Mouse (Mus musculus) forebrain, embryonic 16.5 days (tissue): ENCODE data around the gene Deaf1. TPM values are rescaled to one million over a fixed set of nuclear protein-coding genes. Genes with fewer than 3 reads are reported as not detected.

Experiments used
- ATAC-seq: fragments of 200-750 bp; cut with Nextera tagmentation; 2 replicates; pipeline ENCODE4 v1.8.0; 2017; ENCODE audit warnings: mild to moderate bottlenecking, moderate library complexity
- H3K27ac ChIP-seq: fragments of 300-500 bp; sonication (generic); 2 replicates; pipeline ENCODE4 v1.5.1; 2014; ENCODE audit warnings: low read length, control low read depth
- H3K27me3 ChIP-seq: fragments of 300-500 bp; sonication (generic); replicated peaks from 2 replicates; pipeline ENCODE4 v1.6.1; 2014; ENCODE audit warnings: low read length; ENCODE audit not compliant: control insufficient read depth, insufficient read depth
- H3K36me3 ChIP-seq: fragments of 300-500 bp; sonication (generic); 2 replicates; pipeline ENCODE4 v1.6.1; 2014; ENCODE audit not compliant: control insufficient read depth, insufficient read depth
- H3K4me1 ChIP-seq: fragments of 300-500 bp; sonication (generic); replicated peaks from 2 replicates; pipeline ENCODE4 v1.6.1; 2014; ENCODE audit warnings: low read length; ENCODE audit not compliant: control insufficient read depth, insufficient read depth
- H3K4me2 ChIP-seq: fragments of 300-500 bp; sonication (generic); 2 replicates; pipeline ENCODE4 v1.6.1; 2014; ENCODE audit warnings: mild to moderate bottlenecking, low read length, control low read depth
- H3K4me3 ChIP-seq: fragments of 300-500 bp; sonication (generic); replicated peaks from 2 replicates; pipeline ENCODE4 v1.5.1; 2014; ENCODE audit warnings: mild to moderate bottlenecking, low read length, control low read depth
- H3K9ac ChIP-seq: fragments of 300-500 bp; sonication (generic); replicated peaks from 2 replicates; pipeline ENCODE4 v1.6.1; 2014; ENCODE audit warnings: low read depth, low read length, control low read depth
- H3K9me3 ChIP-seq: fragments of 300-500 bp; sonication (generic); 2 replicates; pipeline ENCODE4 v1.6.1; 2016; ENCODE audit warnings: low read length; ENCODE audit not compliant: control insufficient read depth
- WGBS: fragments of 180-500 bp; shearing (Covaris S2); extraction: QIAGEN DNeasy Blood & Tissue Kit; methylation state at CpG from one replicate; pipeline ENCODE4 v1.1.7; 2014; 5-methylcytosine and 5-hydroxymethylcytosine counted together
- polyA plus RNA-seq: library from polyadenylated mRNA; unstranded; fragments of >200 nt; fragmentation: Nextera tagmentation; extraction: Ambion mirVana; gene quantifications from 2 replicates; pipeline ENCODE4 v1.2.1, GENCODE M21; 2015

Gene Deaf1
- polyA plus RNA-seq, 1 experiment from 2014 or later: 164 TPM

DNA sequence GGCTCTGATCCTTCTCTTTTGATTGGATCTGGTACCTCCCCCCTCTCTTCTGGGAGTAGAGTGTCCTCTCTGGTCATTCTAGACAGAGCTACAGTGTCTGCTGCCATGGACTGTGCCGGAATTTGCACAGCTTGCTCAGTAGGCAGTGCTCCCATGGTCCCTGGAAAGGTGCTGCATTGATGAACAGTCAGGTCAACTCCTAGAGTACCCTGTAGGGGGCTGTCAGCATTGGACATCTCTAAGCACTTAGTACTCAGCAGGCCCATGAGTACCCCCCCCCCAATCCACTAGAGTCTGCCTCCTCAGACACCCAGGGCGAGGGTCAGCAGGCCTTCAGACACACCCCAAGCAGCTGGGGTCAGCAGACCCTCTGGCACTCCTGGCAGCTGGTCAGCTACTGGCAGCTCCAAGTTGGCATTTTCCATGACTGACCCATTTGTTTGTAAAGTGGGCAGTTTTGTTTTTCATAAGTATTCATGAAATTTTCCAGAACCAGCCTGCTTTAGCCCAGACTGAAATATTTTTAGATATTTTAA lies 7.6 kb upstream of the Deaf1 start:
- Histone ChIP-seq H3K4me2 (no peak overlapping the region), H3K27me3 (0 out of 2 replicates have a peak, but pooled peaks cover 3% of the 10 kb centered on the region), H3K36me3 (peaks cover 9% of the 10 kb centered on the region), H3K4me3 (no peak overlapping the region), H3K9ac (no peak overlapping the region), H3K27ac (no peak overlapping the region), H3K9me3 (no peaks in the 10 kb centered on the region), H3K4me1 (peaks cover 5% of the 10 kb centered on the region; the same call in 1 of the 2 replicates)
- ATAC-seq: no peak
- 87% methylated on average over 2 of the region's 2 CpGs for WGBS

- H3K36me3 ChIP-seq: peaks cover 9% of the 10 kb centered on the region
- WGBS: 78% methylated on average over 6 of the region's 6 CpGs
- no peak for ATAC-seq
Observed at GRCm38 (mm10) chr7:141331990-141332389, 4.5 kb upstream of the Deaf1 start.

DNA sequence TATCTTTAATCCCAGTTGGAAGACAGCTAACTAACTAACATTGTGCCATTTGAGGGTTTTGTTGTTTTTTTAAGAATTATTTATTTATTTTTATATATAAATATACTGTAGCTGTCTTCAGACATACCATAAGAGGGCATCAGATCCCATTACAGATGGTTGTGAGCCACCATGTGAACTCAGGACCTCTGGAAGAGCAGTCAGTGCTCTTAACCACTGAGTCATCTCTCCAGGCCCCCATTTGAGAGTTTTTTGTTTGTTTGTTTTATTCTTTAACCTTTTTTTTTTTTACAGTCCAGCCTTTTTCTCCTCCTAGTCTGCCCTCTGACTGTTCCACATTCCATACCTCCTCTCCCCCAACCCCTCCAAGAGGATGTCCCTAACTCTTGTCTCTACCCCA lies 3.2 kb upstream of the Deaf1 start:
- no peak overlapping the region for H3K4me3 ChIP-seq
- no peak overlapping the region for H3K27ac ChIP-seq
- H3K27me3 ChIP-seq: no peaks in the 10 kb centered on the region
- peaks cover 22% of the 10 kb centered on the region for H3K4me1 ChIP-seq
- H3K4me2 ChIP-seq: no peak overlapping the region
- H3K36me3 ChIP-seq: peaks cover 9% of the 10 kb centered on the region
- no peak for ATAC-seq
- H3K9ac ChIP-seq: no peak overlapping the region
- H3K9me3 ChIP-seq: no peaks in the 10 kb centered on the region

More at GRCm38 (mm10) chr7:141331990-141332389, 4.5 kb upstream of the Deaf1 start:
- no peak overlapping the region for H3K9ac ChIP-seq
- no peak overlapping the region for H3K27ac ChIP-seq
- H3K4me1 ChIP-seq: peaks cover 9% of the 10 kb centered on the region
- H3K4me2 ChIP-seq: no peak overlapping the region
- H3K27me3 ChIP-seq: no peaks in the 10 kb centered on the region
- no peak overlapping the region for H3K4me3 ChIP-seq
- H3K9me3 ChIP-seq: no peaks in the 10 kb centered on the region

GRCm38 (mm10) chr7:141328373-141328990 lies 992 bp upstream of the Deaf1 start:
- peaks cover 11% of the 10 kb centered on the region for H3K36me3 ChIP-seq
- 15% methylated on average over 24 of the region's 24 CpGs for WGBS
- peak overlapping the region; percentile 81 for H3K4me3 ChIP-seq
- peaks cover 31% of the 10 kb centered on the region for H3K4me1 ChIP-seq
- H3K27me3 ChIP-seq: no peaks in the 10 kb centered on the region
- peak overlapping the region; percentile 99 for H3K27ac ChIP-seq
- H3K9me3 ChIP-seq: no peaks in the 10 kb centered on the region
- peak overlapping the region; percentile 59 for H3K4me2 ChIP-seq
- peak; percentile 15 for ATAC-seq
- H3K9ac ChIP-seq: peak overlapping the region; percentile 88

- H3K4me2 ChIP-seq: peak overlapping the region; percentile 100
- no peaks in the 10 kb centered on the region for H3K9me3 ChIP-seq
- H3K27ac ChIP-seq: peak overlapping the region; percentile 99
- H3K27me3 ChIP-seq: no peaks in the 10 kb centered on the region
- peak overlapping the region; percentile 88 for H3K9ac ChIP-seq
- ATAC-seq: peak; percentile 10
- peak overlapping the region; percentile 81 for H3K4me3 ChIP-seq
- peaks cover 16% of the 10 kb centered on the region for H3K36me3 ChIP-seq
- peaks cover 31% of the 10 kb centered on the region for H3K4me1 ChIP-seq
- WGBS: 4% methylated on average over 35 of the region's 35 CpGs
Observed at GRCm38 (mm10) chr7:141326546-141327446, 694 bp downstream of the Deaf1 start.

DNA sequence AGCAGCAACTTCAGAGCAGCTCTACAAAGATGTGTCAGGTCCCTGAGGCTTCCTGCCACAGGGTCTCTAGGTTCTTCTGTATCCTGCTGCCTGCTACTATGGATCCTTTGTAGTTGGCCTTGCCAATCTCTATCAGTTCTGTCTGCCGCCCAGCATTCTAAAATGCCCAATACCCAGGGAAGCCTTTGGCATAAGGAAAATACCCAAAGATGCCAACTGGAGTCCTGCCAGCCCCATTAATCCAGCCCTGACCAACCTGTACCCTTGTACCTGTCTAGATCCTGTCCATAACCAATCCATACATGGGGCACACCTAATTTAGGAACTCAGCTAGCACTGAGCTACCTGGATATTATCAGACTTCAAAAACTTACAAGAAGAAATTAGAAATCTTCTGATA lies 2.8 kb downstream of the Deaf1 start:
- no peak overlapping the region for H3K27ac ChIP-seq
- no peaks in the 10 kb centered on the region for H3K27me3 ChIP-seq
- H3K4me3 ChIP-seq: no peak overlapping the region
- no peak overlapping the region for H3K9ac ChIP-seq
- 0 out of 2 replicates have a peak overlapping the region, but pooled peaks have one; percentile 5 for H3K4me2 ChIP-seq
- H3K36me3 ChIP-seq: peaks cover 29% of the 10 kb centered on the region
- no peaks in the 10 kb centered on the region for H3K9me3 ChIP-seq
- H3K4me1 ChIP-seq: peaks cover 31% of the 10 kb centered on the region
- 67% methylated on average over 1 of the region's 1 CpGs for WGBS
- no peak for ATAC-seq

DNA sequence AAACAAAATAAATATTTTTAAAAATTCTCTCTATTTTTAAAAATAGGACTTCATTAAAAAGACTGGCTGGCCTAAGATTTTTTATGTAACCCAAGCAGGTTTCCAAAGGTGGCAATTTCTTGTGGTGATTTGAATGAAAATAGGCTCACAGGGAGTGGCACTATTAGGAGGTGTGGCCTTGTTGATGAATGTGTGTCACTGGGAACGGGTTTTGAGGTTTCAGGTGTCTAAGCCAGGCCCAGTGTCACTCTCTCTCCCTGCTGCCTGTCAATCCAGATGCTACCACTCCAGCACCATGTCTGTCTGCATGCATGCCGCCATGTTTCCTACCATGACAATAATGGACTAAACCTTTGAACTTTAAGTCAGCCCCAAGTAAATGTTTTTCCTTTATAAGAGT lies 8.0 kb downstream of the Deaf1 start:
- Histone ChIP-seq H3K4me3 (no peak overlapping the region), H3K9me3 (no peaks in the 10 kb centered on the region), H3K27ac (no peak overlapping the region), H3K27me3 (no peaks in the 10 kb centered on the region), H3K4me2 (no peak overlapping the region), H3K9ac (no peak overlapping the region), H3K36me3 (peaks cover 59% of the 10 kb centered on the region), H3K4me1 (no peaks in the 10 kb centered on the region)
- WGBS: 84% methylated on average over 2 of the region's 2 CpGs
- no peak for ATAC-seq

- Histone ChIP-seq H3K27me3 (no peaks in the 10 kb centered on the region), H3K27ac (no peak overlapping the region), H3K4me1 (no peaks in the 10 kb centered on the region), H3K36me3 (peaks cover 63% of the 10 kb centered on the region), H3K9me3 (no peaks in the 10 kb centered on the region), H3K4me2 (no peak overlapping the region), H3K9ac (no peak overlapping the region), H3K4me3 (no peak overlapping the region)
- 77% methylated on average over 1 of the region's 1 CpGs for WGBS
- no peak for ATAC-seq
Observed at GRCm38 (mm10) chr7:141317619-141318132, 9.8 kb downstream of the Deaf1 start.

DNA sequence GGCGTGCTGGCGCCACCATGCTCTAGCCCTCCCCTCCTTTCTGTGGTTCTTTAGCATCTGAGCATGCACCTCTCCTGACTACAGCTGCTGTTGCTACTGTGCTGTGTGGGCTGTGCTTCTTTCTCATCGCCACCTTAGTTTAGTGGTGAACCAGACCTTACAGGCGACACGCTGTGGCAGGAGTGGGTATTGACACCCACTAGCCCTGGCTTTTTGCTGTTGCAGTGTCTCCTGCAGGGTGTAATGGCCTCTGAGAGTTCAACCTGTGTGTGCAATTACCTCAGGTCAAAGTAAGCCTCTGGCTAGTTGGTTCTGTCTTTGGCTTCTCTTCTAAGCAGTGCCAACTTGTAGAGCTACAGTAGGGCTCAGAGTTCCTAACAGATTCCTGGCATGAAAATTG lies 11.5 kb downstream of the Deaf1 start:
- Histone ChIP-seq H3K4me1 (no peaks in the 10 kb centered on the region), H3K4me2 (no peak overlapping the region), H3K27ac (no peak overlapping the region), H3K36me3 (peaks cover 57% of the 10 kb centered on the region), H3K4me3 (no peak overlapping the region), H3K9me3 (no peaks in the 10 kb centered on the region), H3K9ac (no peak overlapping the region), H3K27me3 (no peaks in the 10 kb centered on the region)
- no peak for ATAC-seq
- WGBS: 74% methylated on average over 5 of the region's 5 CpGs
